In genomic region chr13:110280028-110280562, GRCm38 (mm10) we compare ENCODE assay signal across 8 mouse cellular contexts. TPM values are rescaled to one million over a fixed set of nuclear protein-coding genes. Genes with fewer than 3 reads are reported as not detected.
DNase-seq lines count a peak whose midpoint lies in the region; ATAC-seq lines count a peak whose summit lies in the region.

No protein-coding gene starts in this region.

- peak overlapping the region; percentile 70 for H3K9ac ChIP-seq in hindbrain, embryonic 16.5 days (ENCODE audit: low read depth, low read length)

- H3K36me3 ChIP-seq in hindbrain, embryonic 16.5 days (ENCODE audit: control insufficient read depth, insufficient read depth, low read length), result no peaks in the 10 kb centered on the region

- no peaks in the 10 kb centered on the region; the same call in 1 of the 2 replicates for H3K4me1 ChIP-seq in hindbrain, embryonic 16.5 days (ENCODE audit: control insufficient read depth, insufficient read depth, low read depth, low read length)

- WGBS in hindbrain, embryonic 16.5 days, result 0% methylated on average over 24 of the region's 24 CpGs

- peak; percentile 98 for ATAC-seq in hindbrain, embryonic 16.5 days

- no peaks in the 10 kb centered on the region for H3K27me3 ChIP-seq in hindbrain, embryonic 16.5 days (replicated peaks; ENCODE audit: control insufficient read depth, insufficient read depth, low read length)

- no peaks in the 10 kb centered on the region for H3K9me3 ChIP-seq in hindbrain, embryonic 16.5 days (ENCODE audit: control insufficient read depth, low read length)

- H3K27ac ChIP-seq in hindbrain, embryonic 16.5 days (ENCODE audit: low read depth, low read length), result peak overlapping the region; percentile 82

- peak; percentile 92 for DNase-seq in ZHBTc4 (ENCODE audit: low read depth, low spot score)
- DNase-seq in cerebellum, postnatal 25 days, result peak; percentile 84 to 88
- DNase-seq in frontal cortex, postnatal 25 days (ENCODE audit: low spot score in 2 of 2), result peak; percentile 60 to 75
- DNase-seq in left cerebral cortex, adult 11 months (ENCODE audit: low spot score), result peak; percentile 86
- DNase-seq in lung, postnatal 14 days, result peak; percentile 50
- peak; percentile 73 for DNase-seq in retina, postnatal 7 days (ENCODE audit: low read depth, low spot score)
- no peak for DNase-seq in thymus, postnatal 14 days

- H3K4me2 ChIP-seq in hindbrain, embryonic 16.5 days (ENCODE audit: low read length), result peak overlapping the region; percentile 67

- H3K4me3 ChIP-seq in hindbrain, embryonic 16.5 days (ENCODE audit: low read length), result peak overlapping the region; percentile 48

RNA-seq across cellular contexts. Expression of gene Rab3c, which starts 0.7 kb away (rescaled TPM):
- 192 and 206 TPM in 2 replicates for polyA plus RNA-seq in hindbrain, embryonic 16.5 days (2015; fragmentation: Nextera tagmentation; extraction: Ambion mirVana)
